ENCODE assay signal across 11 mouse cellular contexts in genomic region chr8:74921882-74922518, GRCm38 (mm10). TPM values are rescaled to one million over a fixed set of nuclear protein-coding genes. Genes with fewer than 3 reads are reported as not detected.
DNase-seq lines count a peak whose midpoint lies in the region; ATAC-seq and TF ChIP-seq lines count a peak whose summit lies in the region.
"Had no signal": no experiment of that assay in that cellular context is flagged by ENCODE, and none has a peak within 500 bp of the region (broad histone marks: within the 10 kb centered on the region; RNA-seq: fewer than 3 reads in every experiment).

No protein-coding gene starts in this region.

- no peak overlapping the region for H3K4me3 ChIP-seq in midbrain, embryonic 13.5 days (replicated peaks)
- no peak overlapping the region for H3K4me3 ChIP-seq in midbrain, embryonic 11.5 days (ENCODE audit: low read depth, low read length)
- H3K4me3 ChIP-seq in intestine, postnatal 0 days (ENCODE audit: low read depth, low read length) = no peak overlapping the region
- no peak overlapping the region for H3K4me3 ChIP-seq in lung, postnatal 0 days (ENCODE audit: low read depth, low read length)
- H3K4me3 ChIP-seq: heart, embryonic 13.5 days; limb, embryonic 12.5 days had no signal

- no peaks in the 10 kb centered on the region for H3K36me3 ChIP-seq in midbrain, embryonic 13.5 days
- H3K36me3 ChIP-seq in midbrain, embryonic 11.5 days (ENCODE audit: control insufficient read depth, insufficient read depth, low read length) = no peaks in the 10 kb centered on the region
- H3K36me3 ChIP-seq in intestine, postnatal 0 days (ENCODE audit: control insufficient read depth, insufficient read depth) = no peaks in the 10 kb centered on the region
- no peaks in the 10 kb centered on the region for H3K36me3 ChIP-seq in lung, postnatal 0 days (ENCODE audit: insufficient read depth, low read length)
- H3K36me3 ChIP-seq: heart, embryonic 13.5 days; limb, embryonic 12.5 days had no signal

- H3K9me3 ChIP-seq in midbrain, embryonic 13.5 days = no peaks in the 10 kb centered on the region
- no peaks in the 10 kb centered on the region for H3K9me3 ChIP-seq in midbrain, embryonic 11.5 days (ENCODE audit: control insufficient read depth, low read length)
- no peaks in the 10 kb centered on the region for H3K9me3 ChIP-seq in intestine, postnatal 0 days (ENCODE audit: control insufficient read depth)
- no peaks in the 10 kb centered on the region for H3K9me3 ChIP-seq in lung, postnatal 0 days (ENCODE audit: low read length)
- H3K9me3 ChIP-seq: heart, embryonic 13.5 days; limb, embryonic 12.5 days had no signal

- no peak for TF ChIP-seq EP300 in lung, postnatal 0 days (IDR thresholded peaks at IDR 0.05)

- H3K4me2 ChIP-seq in midbrain, embryonic 13.5 days (replicated peaks) = no peak overlapping the region
- no peak overlapping the region for H3K4me2 ChIP-seq in midbrain, embryonic 11.5 days
- H3K4me2 ChIP-seq in intestine, postnatal 0 days (replicated peaks; ENCODE audit: low read depth) = no peak overlapping the region
- H3K4me2 ChIP-seq in lung, postnatal 0 days (replicated peaks; ENCODE audit: low read depth, low read length) = no peak overlapping the region
- H3K4me2 ChIP-seq: heart, embryonic 13.5 days; limb, embryonic 12.5 days had no signal

- peak; percentile 15 for DNase-seq in embryo, embryonic 11 days
- DNase-seq in embryo, embryonic 10.5 days (ENCODE audit: low spot score) = no peak
- DNase-seq in midbrain, embryonic 11.5 days (ENCODE audit: low spot score, missing footprints) = no peak
- DNase-seq in right cerebral cortex, postnatal 36 days (ENCODE audit: low spot score in 2 of 2) = peak; percentile 32 to 36
- DNase-seq in lung, postnatal 0 days (ENCODE audit: low spot score) = no peak
- no peak for DNase-seq in liver
- DNase-seq: thymus, postnatal 4 days had no signal

- H3K27me3 ChIP-seq in midbrain, embryonic 13.5 days = no peaks in the 10 kb centered on the region
- H3K27me3 ChIP-seq in midbrain, embryonic 11.5 days (ENCODE audit: control insufficient read depth, insufficient read depth, low read length) = no peaks in the 10 kb centered on the region
- H3K27me3 ChIP-seq in intestine, postnatal 0 days (replicated peaks; ENCODE audit: control insufficient read depth, insufficient read depth, low read length) = no peaks in the 10 kb centered on the region
- H3K27me3 ChIP-seq in lung, postnatal 0 days (replicated peaks; ENCODE audit: insufficient read depth, low read length) = no peaks in the 10 kb centered on the region
- H3K27me3 ChIP-seq: heart, embryonic 13.5 days; limb, embryonic 12.5 days had no signal

- peak; percentile 85 for TF ChIP-seq CTCF in intestine, postnatal 0 days (IDR thresholded peaks at IDR 0.05; ENCODE audit: low read depth)
- no peak for TF ChIP-seq CTCF in lung, postnatal 0 days (IDR thresholded peaks at IDR 0.05)

- H3K9ac ChIP-seq in midbrain, embryonic 13.5 days (replicated peaks) = no peak overlapping the region
- H3K9ac ChIP-seq in midbrain, embryonic 11.5 days (ENCODE audit: low read length) = no peak overlapping the region
- H3K9ac ChIP-seq in intestine, postnatal 0 days (ENCODE audit: low read depth, low read length) = no peak overlapping the region
- H3K9ac ChIP-seq in lung, postnatal 0 days (replicated peaks; ENCODE audit: low read depth) = no peak overlapping the region
- H3K9ac ChIP-seq: heart, embryonic 13.5 days; limb, embryonic 12.5 days had no signal

- no peak overlapping the region for H3K27ac ChIP-seq in midbrain, embryonic 13.5 days
- H3K27ac ChIP-seq in midbrain, embryonic 11.5 days (ENCODE audit: low read depth, low read length) = no peak overlapping the region
- H3K27ac ChIP-seq in intestine, postnatal 0 days (ENCODE audit: low read depth, low read length) = no peak overlapping the region
- no peak overlapping the region for H3K27ac ChIP-seq in lung, postnatal 0 days (ENCODE audit: low read length)
- H3K27ac ChIP-seq: heart, embryonic 13.5 days; limb, embryonic 12.5 days had no signal

- ATAC-seq in midbrain, embryonic 13.5 days = 0 out of 2 replicates have a peak, but pooled peaks have one; percentile 30
- no peak for ATAC-seq in midbrain, embryonic 11.5 days (ENCODE audit: low FRiP score)
- ATAC-seq in intestine, postnatal 0 days = no peak
- ATAC-seq in lung, postnatal 0 days = no peak

- no peaks in the 10 kb centered on the region for H3K4me1 ChIP-seq in midbrain, embryonic 13.5 days (replicated peaks)
- H3K4me1 ChIP-seq in midbrain, embryonic 11.5 days (ENCODE audit: control insufficient read depth, insufficient read depth, low read length) = no peaks in the 10 kb centered on the region
- 0 out of 2 replicates have a peak, but pooled peaks cover 4% of the 10 kb centered on the region for H3K4me1 ChIP-seq in intestine, postnatal 0 days (replicated peaks; ENCODE audit: control insufficient read depth, insufficient read depth, low read length)
- no peaks in the 10 kb centered on the region for H3K4me1 ChIP-seq in lung, postnatal 0 days (ENCODE audit: insufficient read depth, low read depth, low read length)
- H3K4me1 ChIP-seq: limb, embryonic 12.5 days had no signal

- 78% methylated on average over 4 of the region's 4 CpGs for WGBS in midbrain, embryonic 13.5 days
- 77% methylated on average over 4 of the region's 4 CpGs for WGBS in midbrain, embryonic 11.5 days
- WGBS in intestine, postnatal 0 days = 59% methylated on average over 4 of the region's 4 CpGs
- 64% methylated on average over 4 of the region's 4 CpGs for WGBS in lung, postnatal 0 days

RNA-seq across cellular contexts. Expression of gene Isx, which starts 49.0 kb away (rescaled TPM):
- not detected in 2 replicates for polyA plus RNA-seq in midbrain, embryonic 13.5 days (2015; fragmentation: Nextera tagmentation; extraction: Ambion mirVana)
- polyA plus RNA-seq in midbrain, embryonic 11.5 days (2014; fragmentation: Nextera tagmentation; extraction: Ambion mirVana) = not detected in 2 replicates
- 69.9 and 77.0 TPM in 2 replicates for polyA plus RNA-seq in intestine, postnatal 0 days (2015; fragmentation: Nextera tagmentation; extraction: Ambion mirVana)
- not detected in 2 replicates for polyA plus RNA-seq in lung, postnatal 0 days (2015; fragmentation: Nextera tagmentation; extraction: Ambion mirVana)
- polyA plus RNA-seq: heart, embryonic 13.5 days; limb, embryonic 12.5 days had no signal

Comparison
In these comparisons a context has a peak if more than half of its experiments do, and no peak if none do; other contexts are left out.
1. DNase-seq: peak in embryo, embryonic 11 days (single experiment) and right cerebral cortex, postnatal 36 days (2 of 2); none in embryo, embryonic 10.5 days (single experiment), midbrain, embryonic 11.5 days (single experiment), lung, postnatal 0 days (single experiment) and liver (single experiment).
2. RNA of gene Isx, which starts 49.0 kb away (polyA plus RNA-seq): 69.9 to 77.0 TPM in intestine, postnatal 0 days; not detected in lung, postnatal 0 days, not detected in midbrain, embryonic 13.5 days and not detected in midbrain, embryonic 11.5 days; every median in the first group is over 10 times any median in the second.